Mouse (Mus musculus) liver, embryonic 15.5 days (tissue): ENCODE measurements around the gene Adrb1. TPM values are rescaled to one million over a fixed set of nuclear protein-coding genes. Genes with fewer than 3 reads are reported as not detected.

Source experiments
- ATAC-seq: fragments of 200-750 bp; cut with Nextera tagmentation; 2 replicates; pipeline ENCODE4 v1.8.0; 2017; ENCODE audit warnings: moderate number of reproducible peaks, mild to moderate bottlenecking, moderate library complexity; ENCODE audit not compliant: insufficient read depth
- H3K27ac ChIP-seq: fragments of 300-500 bp; sonication (generic); replicated peaks from 2 replicates; pipeline ENCODE4 v1.5.1; 2015; ENCODE audit warnings: mild to moderate bottlenecking, inconsistent platforms
- H3K27me3 ChIP-seq: fragments of 300-500 bp; sonication (generic); 2 replicates; pipeline ENCODE4 v1.6.1; 2015; ENCODE audit warnings: mild to moderate bottlenecking, inconsistent platforms
- H3K36me3 ChIP-seq: fragments of 300-500 bp; sonication (generic); replicated peaks from 2 replicates; pipeline ENCODE4 v1.6.1; 2015; ENCODE audit warnings: moderate library complexity, mild to moderate bottlenecking, inconsistent platforms
- H3K4me1 ChIP-seq: fragments of 300-500 bp; sonication (generic); replicated peaks from 2 replicates; pipeline ENCODE4 v1.6.1; 2015; ENCODE audit warnings: inconsistent platforms
- H3K4me2 ChIP-seq: fragments of 300-500 bp; sonication (generic); 2 replicates; pipeline ENCODE4 v1.6.1; 2015; ENCODE audit warnings: moderate library complexity, mild to moderate bottlenecking, inconsistent platforms
- H3K4me3 ChIP-seq: fragments of 300-500 bp; sonication (generic); replicated peaks from 2 replicates; pipeline ENCODE4 v1.5.1; 2015; ENCODE audit warnings: mild to moderate bottlenecking, inconsistent platforms
- H3K9ac ChIP-seq: fragments of 300-500 bp; sonication (generic); 2 replicates; pipeline ENCODE4 v1.6.1; 2015; ENCODE audit warnings: moderate library complexity, mild to moderate bottlenecking, inconsistent platforms
- H3K9me3 ChIP-seq: fragments of 300-500 bp; sonication (generic); replicated peaks from 2 replicates; pipeline ENCODE4 v1.6.1; 2016; ENCODE audit warnings: inconsistent platforms
- WGBS: fragments of 180-500 bp; shearing (Covaris S2); methylation state at CpG from one replicate; pipeline ENCODE4 v1.1.7; 2015; ENCODE audit warnings: mixed read lengths; ENCODE audit not compliant: insufficient replicate concordance; 5-methylcytosine and 5-hydroxymethylcytosine counted together
- polyA plus RNA-seq: library from polyadenylated mRNA; unstranded; fragments of >200 nt; fragmentation: Nextera tagmentation; extraction: Ambion mirVana; gene quantifications from 2 replicates; pipeline ENCODE4 v1.2.1, GENCODE M21; 2015

Adrb1 gene
- polyA plus RNA-seq, 1 experiment from 2014 or later: 0.38 TPM

GRCm38 (mm10) chr19:56723331-56724125, 1.5 kb downstream of the Adrb1 start:
- H3K27me3 ChIP-seq: peaks cover 89% of the 10 kb centered on the region
- H3K9me3 ChIP-seq: no peaks in the 10 kb centered on the region
- H3K4me2 ChIP-seq: peak overlapping the region; percentile 66
- H3K9ac ChIP-seq: no peak overlapping the region
- H3K27ac ChIP-seq: no peak overlapping the region
- peak overlapping the region; percentile 46 for H3K4me3 ChIP-seq
- 0 out of 2 replicates have a peak, but pooled peaks have one; percentile 6 for ATAC-seq
- under 1% methylated on average over 71 of the region's 71 CpGs for WGBS
- H3K4me1 ChIP-seq: peaks cover 17% of the 10 kb centered on the region
- no peaks in the 10 kb centered on the region for H3K36me3 ChIP-seq

GRCm38 (mm10) chr19:56724126-56724597, 2.2 kb downstream of the Adrb1 start:
- ATAC-seq: no peak
- Histone ChIP-seq H3K4me2 (peak overlapping the region; percentile 66), H3K9ac (no peak overlapping the region), H3K27ac (no peak overlapping the region), H3K4me1 (peaks cover 17% of the 10 kb centered on the region), H3K36me3 (no peaks in the 10 kb centered on the region), H3K9me3 (no peaks in the 10 kb centered on the region), H3K27me3 (peaks cover 88% of the 10 kb centered on the region), H3K4me3 (peak overlapping the region; percentile 46; the same call in 1 of the 2 replicates)
- WGBS: 3% methylated on average over 13 of the region's 13 CpGs

GRCm38 (mm10) chr19:56727170-56727877, 5.3 kb downstream of the Adrb1 start:
- Histone ChIP-seq H3K27ac (no peak overlapping the region), H3K27me3 (peaks cover 67% of the 10 kb centered on the region), H3K9me3 (no peaks in the 10 kb centered on the region), H3K4me3 (no peak overlapping the region), H3K4me1 (peaks cover 14% of the 10 kb centered on the region), H3K4me2 (no peak overlapping the region), H3K9ac (no peak overlapping the region), H3K36me3 (no peaks in the 10 kb centered on the region)
- WGBS: 53% methylated on average over 14 of the region's 14 CpGs
- no peak for ATAC-seq

GRCm38 (mm10) chr19:56734033-56734572, 12.1 kb downstream of the Adrb1 start:
- ATAC-seq: no peak
- H3K9me3 ChIP-seq: no peaks in the 10 kb centered on the region
- peaks cover 11% of the 10 kb centered on the region for H3K27me3 ChIP-seq
- no peaks in the 10 kb centered on the region for H3K4me1 ChIP-seq
- no peak overlapping the region for H3K4me2 ChIP-seq
- no peak overlapping the region for H3K9ac ChIP-seq
- no peaks in the 10 kb centered on the region for H3K36me3 ChIP-seq
- H3K4me3 ChIP-seq: no peak overlapping the region
- H3K27ac ChIP-seq: no peak overlapping the region
- 41% methylated on average over 7 of the region's 7 CpGs for WGBS

- no peak overlapping the region for H3K4me2 ChIP-seq
- no peaks in the 10 kb centered on the region for H3K9me3 ChIP-seq
- H3K4me3 ChIP-seq: no peak overlapping the region
- ATAC-seq: no peak
- no peak overlapping the region for H3K27ac ChIP-seq
- H3K9ac ChIP-seq: no peak overlapping the region
- H3K4me1 ChIP-seq: no peaks in the 10 kb centered on the region
- H3K27me3 ChIP-seq: peaks cover 8% of the 10 kb centered on the region
- WGBS: 24% methylated on average over 4 of the region's 4 CpGs
- H3K36me3 ChIP-seq: no peaks in the 10 kb centered on the region
Observed at GRCm38 (mm10) chr19:56735747-56736146, 13.7 kb downstream of the Adrb1 start.

- Histone ChIP-seq H3K4me3 (no peak overlapping the region), H3K9ac (no peak overlapping the region), H3K9me3 (no peaks in the 10 kb centered on the region), H3K27ac (no peak overlapping the region), H3K36me3 (no peaks in the 10 kb centered on the region), H3K27me3 (peaks cover 3% of the 10 kb centered on the region), H3K4me2 (no peak overlapping the region), H3K4me1 (no peaks in the 10 kb centered on the region)
- 48% methylated on average over 5 of the region's 5 CpGs for WGBS
- ATAC-seq: no peak
Observed at GRCm38 (mm10) chr19:56736287-56736686, 14.3 kb downstream of the Adrb1 start.

GRCm38 (mm10) chr19:56745061-56745460, 23.1 kb downstream of the Adrb1 start:
- no peak overlapping the region for H3K4me3 ChIP-seq
- no peak for ATAC-seq

GRCm38 (mm10) chr19:56745528-56745927, 23.5 kb downstream of the Adrb1 start:
- no peaks in the 10 kb centered on the region for H3K27me3 ChIP-seq
- H3K9ac ChIP-seq: no peak overlapping the region
- ATAC-seq: no peak
- no peak overlapping the region for H3K4me3 ChIP-seq
- no peaks in the 10 kb centered on the region for H3K36me3 ChIP-seq
- WGBS: 61% methylated on average over 6 of the region's 6 CpGs
- no peaks in the 10 kb centered on the region for H3K9me3 ChIP-seq
- H3K27ac ChIP-seq: no peak overlapping the region
- H3K4me2 ChIP-seq: no peak overlapping the region
- H3K4me1 ChIP-seq: no peaks in the 10 kb centered on the region

More at GRCm38 (mm10) chr19:56745061-56745460, 23.1 kb downstream of the Adrb1 start:
- H3K27ac ChIP-seq: no peak overlapping the region
- WGBS: 50% methylated on average over 7 of the region's 7 CpGs
- no peaks in the 10 kb centered on the region for H3K9me3 ChIP-seq
- no peaks in the 10 kb centered on the region for H3K4me1 ChIP-seq
- H3K9ac ChIP-seq: no peak overlapping the region
- H3K36me3 ChIP-seq: no peaks in the 10 kb centered on the region
- no peaks in the 10 kb centered on the region for H3K27me3 ChIP-seq
- no peak overlapping the region for H3K4me2 ChIP-seq

- H3K4me3 ChIP-seq: no peak overlapping the region
- no peak overlapping the region for H3K27ac ChIP-seq
- no peaks in the 10 kb centered on the region for H3K9me3 ChIP-seq
- 68% methylated on average over 9 of the region's 9 CpGs for WGBS
- no peak overlapping the region for H3K4me2 ChIP-seq
- H3K36me3 ChIP-seq: no peaks in the 10 kb centered on the region
- ATAC-seq: no peak
- H3K9ac ChIP-seq: no peak overlapping the region
- no peaks in the 10 kb centered on the region for H3K4me1 ChIP-seq
- H3K27me3 ChIP-seq: no peaks in the 10 kb centered on the region
Observed at GRCm38 (mm10) chr19:56746618-56747017, 24.6 kb downstream of the Adrb1 start.

- no peaks in the 10 kb centered on the region for H3K27me3 ChIP-seq
- WGBS: 65% methylated on average over 10 of the region's 10 CpGs
- H3K4me3 ChIP-seq: no peak overlapping the region
- H3K27ac ChIP-seq: no peak overlapping the region
- H3K9ac ChIP-seq: no peak overlapping the region
- H3K4me2 ChIP-seq: no peak overlapping the region
- no peaks in the 10 kb centered on the region for H3K9me3 ChIP-seq
- no peaks in the 10 kb centered on the region for H3K36me3 ChIP-seq
- no peak for ATAC-seq
- 0 out of 2 replicates have a peak, but pooled peaks cover 4% of the 10 kb centered on the region for H3K4me1 ChIP-seq
Observed at GRCm38 (mm10) chr19:56747878-56748277, 25.9 kb downstream of the Adrb1 start.

- WGBS: 34% methylated on average over 3 of the region's 3 CpGs
- no peaks in the 10 kb centered on the region for H3K36me3 ChIP-seq
- H3K27ac ChIP-seq: no peak overlapping the region
- H3K9me3 ChIP-seq: no peaks in the 10 kb centered on the region
- 0 out of 2 replicates have a peak, but pooled peaks cover 4% of the 10 kb centered on the region for H3K4me1 ChIP-seq
- no peak overlapping the region for H3K4me2 ChIP-seq
- H3K4me3 ChIP-seq: no peak overlapping the region
- H3K27me3 ChIP-seq: no peaks in the 10 kb centered on the region
- no peak overlapping the region for H3K9ac ChIP-seq
- ATAC-seq: no peak
Observed at GRCm38 (mm10) chr19:56749343-56749742, 27.3 kb downstream of the Adrb1 start.
